Mouse (Mus musculus) kidney, embryonic 14.5 days (tissue): ENCODE measurements around the gene Cpa2. TPM values are rescaled to one million over a fixed set of nuclear protein-coding genes. Genes with fewer than 3 reads are reported as not detected.

Experiments
- ATAC-seq: fragments of 200-750 bp; cut with Nextera tagmentation; 2 replicates; pipeline ENCODE4 v1.8.0; 2017; ENCODE audit warnings: moderate number of reproducible peaks, mild to moderate bottlenecking, moderate TSS enrichment, moderate library complexity; ENCODE audit not compliant: low FRiP score, low TSS enrichment
- H3K27ac ChIP-seq: fragments of 300-500 bp; sonication (generic); 2 replicates; pipeline ENCODE4 v1.5.1; 2014; ENCODE audit warnings: low read depth, mild to moderate bottlenecking, low read length, moderate library complexity, mixed read lengths
- H3K27me3 ChIP-seq: fragments of 300-500 bp; sonication (generic); 2 replicates; pipeline ENCODE4 v1.6.1; 2014; ENCODE audit warnings: mild to moderate bottlenecking, low read length; ENCODE audit not compliant: control insufficient read depth, insufficient read depth
- H3K36me3 ChIP-seq: fragments of 300-500 bp; sonication (generic); 2 replicates; pipeline ENCODE4 v1.6.1; 2014; ENCODE audit warnings: low read length, mixed read lengths; ENCODE audit not compliant: control insufficient read depth, insufficient read depth
- H3K4me1 ChIP-seq: fragments of 300-500 bp; sonication (generic); 2 replicates; pipeline ENCODE4 v1.6.1; 2014; ENCODE audit warnings: low read length, mixed read lengths; ENCODE audit not compliant: control insufficient read depth, insufficient read depth
- H3K4me2 ChIP-seq: fragments of 300-500 bp; sonication (generic); replicated peaks from 2 replicates; pipeline ENCODE4 v1.6.1; 2014; ENCODE audit warnings: low read depth, mild to moderate bottlenecking, low read length
- H3K4me3 ChIP-seq: fragments of 300-500 bp; sonication (generic); 2 replicates; pipeline ENCODE4 v1.5.1; 2014; ENCODE audit warnings: mild to moderate bottlenecking, low read length
- H3K9ac ChIP-seq: fragments of 300-500 bp; sonication (generic); 2 replicates; pipeline ENCODE4 v1.6.1; 2014; ENCODE audit warnings: low read depth, mild to moderate bottlenecking, low read length, moderate library complexity
- H3K9me3 ChIP-seq: fragments of 300-500 bp; sonication (generic); 2 replicates; pipeline ENCODE4 v1.6.1; 2016; ENCODE audit warnings: low read length; ENCODE audit not compliant: control insufficient read depth
- WGBS: fragments of 180-500 bp; shearing (Covaris S2); extraction: QIAGEN DNeasy Blood & Tissue Kit; methylation state at CpG from one replicate; pipeline ENCODE4 v1.1.7; 2014; 5-methylcytosine and 5-hydroxymethylcytosine counted together
- polyA plus RNA-seq: library from polyadenylated mRNA; unstranded; fragments of >200 nt; fragmentation: Nextera tagmentation; extraction: Ambion mirVana; gene quantifications from 2 replicates; pipeline ENCODE4 v1.2.1, GENCODE M21; 2014

Cpa2 gene
- polyA plus RNA-seq, result 22.7 and 29.8 TPM in 2 replicates

DNA sequence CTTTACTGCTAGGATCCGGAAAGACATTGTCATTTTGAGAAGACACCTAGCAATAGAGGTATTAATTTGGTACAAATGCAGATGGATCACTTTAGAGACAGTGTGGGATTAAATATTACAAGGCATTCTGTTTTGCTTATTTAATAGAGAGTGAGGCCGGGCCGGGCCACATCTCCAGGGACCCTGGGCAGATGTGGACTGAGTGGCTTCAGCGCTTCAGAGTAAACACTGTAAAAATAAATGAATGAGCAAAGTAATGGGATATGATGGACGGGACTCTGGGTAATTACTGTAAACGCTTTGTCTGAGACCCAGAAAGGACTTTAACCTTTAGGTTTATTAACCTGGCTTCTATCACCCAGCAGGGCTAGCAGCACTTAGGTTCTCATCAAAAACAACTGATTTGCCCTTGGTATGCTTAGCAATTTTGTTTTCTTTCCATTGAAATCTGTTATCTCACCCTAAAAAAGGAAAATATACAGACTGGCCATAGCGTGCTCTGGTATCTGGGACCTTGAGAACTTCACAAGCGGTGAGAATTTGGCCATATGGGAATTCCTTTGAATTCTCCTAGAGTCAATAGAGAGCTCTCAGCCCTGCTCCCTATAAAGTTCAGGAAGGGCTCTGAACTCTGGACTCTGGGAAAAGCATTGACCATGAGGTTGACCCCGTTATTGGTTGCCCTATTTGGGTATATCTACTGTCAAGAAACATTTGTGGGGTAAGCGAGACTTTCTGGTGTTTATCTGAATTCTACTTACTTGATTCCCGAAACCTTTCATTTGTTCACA lies at the start of gene Cpa2:
TSS of gene Cpa2 (plus strand) at position 574 of the 791 bp plus-strand sequence.
- H3K4me3 ChIP-seq, result no peak within 1 kb of the TSS
- no peak for ATAC-seq
- H3K4me2 ChIP-seq, result no peak within 1 kb of the TSS
- no peaks in the 10 kb centered on the region for H3K36me3 ChIP-seq
- peak within 1 kb of the TSS; percentile 79; the same call in 1 of the 2 replicates for H3K27ac ChIP-seq
- H3K9me3 ChIP-seq, result no peaks in the 10 kb centered on the region
- 48% methylated on average over 11 of the region's 11 CpGs for WGBS
- peaks cover 37% of the 10 kb centered on the region for H3K4me1 ChIP-seq
- no peak within 1 kb of the TSS for H3K9ac ChIP-seq
- no peaks in the 10 kb centered on the region for H3K27me3 ChIP-seq

DNA sequence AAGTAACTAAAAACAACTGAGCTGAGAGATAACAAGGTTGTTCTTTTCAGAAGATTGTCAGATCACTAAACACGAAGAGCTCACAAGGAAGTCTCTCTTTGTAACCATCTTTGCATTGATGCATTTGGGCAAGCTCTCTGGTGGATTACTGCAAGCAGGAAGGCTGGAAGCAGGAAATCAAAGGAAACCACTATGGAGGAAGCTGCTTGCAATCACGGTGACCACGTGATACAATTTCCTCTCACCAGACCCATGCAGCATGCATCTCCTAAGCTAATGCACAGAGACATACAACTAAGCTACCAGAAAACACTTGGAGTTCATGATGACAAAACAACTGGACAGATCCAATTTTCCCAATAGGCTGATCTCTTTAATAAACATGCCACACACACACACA lies 42.3 kb upstream of the Cpa2 start:
- H3K9ac ChIP-seq, result no peak overlapping the region
- WGBS, result 76% methylated on average over 3 of the region's 3 CpGs
- ATAC-seq, result no peak
- H3K36me3 ChIP-seq, result peaks cover 61% of the 10 kb centered on the region
- no peak overlapping the region for H3K4me2 ChIP-seq
- H3K27ac ChIP-seq, result no peak overlapping the region
- no peaks in the 10 kb centered on the region for H3K27me3 ChIP-seq
- H3K9me3 ChIP-seq, result no peaks in the 10 kb centered on the region
- no peaks in the 10 kb centered on the region for H3K4me1 ChIP-seq
- no peak overlapping the region for H3K4me3 ChIP-seq

DNA sequence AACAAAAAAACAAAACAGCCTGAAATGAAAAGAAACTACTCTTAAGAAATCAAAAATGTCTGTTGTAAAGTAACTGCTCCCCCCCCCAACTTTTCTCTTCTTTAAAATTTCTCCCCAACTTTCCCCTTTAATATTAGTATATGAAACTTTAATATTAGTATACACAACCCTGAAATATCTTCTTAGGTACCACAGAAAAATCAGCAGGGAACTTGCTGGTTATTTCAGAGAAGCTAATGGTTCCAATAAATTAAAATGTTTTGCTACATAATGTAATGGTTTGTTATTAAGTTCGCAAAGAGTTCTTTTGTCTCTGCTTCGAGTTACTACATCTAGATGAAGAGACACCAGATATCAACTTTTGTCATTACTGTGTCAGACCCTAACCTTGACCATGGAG lies 32.6 kb upstream of the Cpa2 start:
- no peak for ATAC-seq
- 6% methylated on average over 2 of the region's 2 CpGs for WGBS

DNA sequence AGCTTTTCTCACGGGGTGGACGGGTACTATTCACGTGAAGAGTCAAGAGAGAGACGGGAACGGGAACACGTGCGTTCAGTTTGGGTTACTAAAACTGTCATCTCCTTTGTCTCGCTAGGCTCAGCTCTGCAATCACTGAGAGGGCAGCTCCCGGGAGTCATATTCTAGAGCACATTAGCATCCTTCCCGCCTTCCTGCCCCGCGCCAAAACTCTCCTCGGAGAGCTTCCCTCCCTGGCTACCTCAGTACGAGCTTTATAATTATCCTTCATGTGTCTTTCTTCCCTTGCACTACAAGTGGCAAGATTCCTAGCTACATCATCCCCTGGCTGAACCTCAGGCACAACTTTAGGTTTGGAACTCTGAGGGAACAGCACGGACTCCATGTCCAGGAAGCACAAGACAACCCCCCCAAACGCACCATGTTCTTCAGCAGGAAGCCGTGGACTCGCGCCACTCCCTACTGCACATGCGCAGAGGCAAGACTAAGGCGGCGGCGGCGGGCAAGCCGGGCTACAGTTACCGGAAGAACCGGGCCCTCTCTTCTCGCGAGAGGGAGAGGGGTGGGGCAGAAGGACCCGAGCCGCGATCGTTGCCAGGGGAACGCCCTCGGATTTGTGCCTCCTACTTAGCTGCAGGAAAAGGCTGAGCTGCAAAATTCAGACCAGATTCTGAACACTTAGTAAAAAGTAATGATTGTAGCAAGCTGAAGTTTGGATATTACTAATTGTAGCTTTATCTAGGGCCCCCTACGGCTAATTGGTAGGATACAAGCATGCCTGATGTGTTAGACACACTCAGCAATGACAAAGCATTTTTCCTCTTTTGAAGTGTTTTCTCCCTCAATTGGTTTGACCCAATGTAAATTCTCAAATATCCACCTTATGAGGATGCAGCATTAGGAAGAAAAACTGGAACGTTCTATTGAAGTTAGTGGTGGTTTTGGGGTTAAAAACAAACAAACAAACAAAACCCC lies 31.8 kb upstream of the Cpa2 start, which contains the start of the genes Tmem209 and Ssmem1:
TSS of gene Tmem209 (minus strand) at position 519 of the 975 bp plus-strand sequence.
TSS of gene Ssmem1 (plus strand) at position 585 of the 975 bp plus-strand sequence.
- ATAC-seq, result peak; percentile 98
- Histone ChIP-seq H3K27me3 (no peaks in the 10 kb centered on the region), H3K4me3 (peak within 1 kb of the TSS; percentile 52), H3K9me3 (no peaks in the 10 kb centered on the region), H3K36me3 (peaks cover 25% of the 10 kb centered on the region), H3K4me2 (peak within 1 kb of the TSS; percentile 55), H3K27ac (peak within 1 kb of the TSS; percentile 98), H3K9ac (peak within 1 kb of the TSS; percentile 76), H3K4me1 (peaks cover 14% of the 10 kb centered on the region)
- under 1% methylated on average over 37 of the region's 37 CpGs for WGBS

More for the DNA sequence above, 32.6 kb upstream of the Cpa2 start:
- Histone ChIP-seq H3K27me3 (no peaks in the 10 kb centered on the region), H3K4me3 (peak overlapping the region; percentile 52), H3K36me3 (peaks cover 31% of the 10 kb centered on the region), H3K9ac (peak overlapping the region; percentile 76), H3K4me2 (peak overlapping the region; percentile 55), H3K27ac (peak overlapping the region; percentile 98), H3K4me1 (peaks cover 8% of the 10 kb centered on the region), H3K9me3 (no peaks in the 10 kb centered on the region)

DNA sequence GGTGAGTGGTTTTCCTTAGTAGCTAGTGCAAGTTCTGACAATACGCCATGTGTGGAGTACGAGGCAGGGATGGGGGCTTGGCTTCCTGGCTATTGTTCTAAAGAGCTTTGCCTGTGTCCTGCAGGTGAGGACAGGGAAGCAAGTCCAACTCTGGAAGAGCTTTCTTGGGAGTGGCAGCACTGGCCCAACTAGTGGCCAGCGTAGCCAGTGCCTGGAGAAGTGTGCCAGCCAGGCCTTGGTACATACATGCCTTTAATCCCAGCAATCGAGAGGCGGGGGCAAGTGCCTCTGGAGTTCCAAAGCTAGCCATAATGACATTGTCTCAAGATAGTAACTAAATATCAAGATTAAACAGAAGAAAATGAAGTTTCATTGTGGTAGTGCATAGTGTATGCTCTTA lies 31.1 kb upstream of the Cpa2 start:
- Histone ChIP-seq H3K27me3 (no peaks in the 10 kb centered on the region), H3K9me3 (no peaks in the 10 kb centered on the region), H3K4me3 (no peak overlapping the region), H3K36me3 (peaks cover 19% of the 10 kb centered on the region), H3K4me1 (peaks cover 14% of the 10 kb centered on the region), H3K4me2 (peak overlapping the region; percentile 43; the same call in 1 of the 2 replicates), H3K27ac (peak overlapping the region; percentile 98), H3K9ac (peak overlapping the region; percentile 76; the same call in 1 of the 2 replicates)
- 0 out of 2 replicates have a peak, but pooled peaks have one; percentile 5 for ATAC-seq
- WGBS, result 70% methylated on average over 5 of the region's 5 CpGs

DNA sequence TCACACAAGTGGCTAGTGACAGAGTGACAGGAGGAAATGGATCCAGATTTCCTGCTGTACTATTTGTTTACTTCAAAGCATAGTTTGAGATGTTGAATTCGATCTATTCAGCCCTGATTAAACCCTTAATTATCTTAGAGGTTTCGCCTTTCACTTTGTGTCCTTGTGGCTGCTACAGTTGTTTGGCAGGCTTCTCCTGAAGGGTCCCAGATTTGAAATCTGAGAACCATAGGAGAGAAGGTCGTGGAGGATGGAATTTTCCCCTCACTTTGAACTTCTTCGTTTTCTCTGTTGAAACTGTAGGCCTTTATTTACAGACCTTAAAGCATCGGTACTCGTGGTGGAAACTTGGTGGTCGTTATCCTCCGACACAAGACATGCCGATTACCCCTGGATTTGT lies 27.1 kb upstream of the Cpa2 start:
- H3K27me3 ChIP-seq, result no peaks in the 10 kb centered on the region
- 3% methylated on average over 9 of the region's 9 CpGs for WGBS
- H3K27ac ChIP-seq, result peak overlapping the region; percentile 83
- H3K36me3 ChIP-seq, result no peaks in the 10 kb centered on the region
- H3K4me3 ChIP-seq, result no peak overlapping the region
- H3K4me2 ChIP-seq, result peak overlapping the region; percentile 5; the same call in 1 of the 2 replicates
- ATAC-seq, result no peak
- H3K9me3 ChIP-seq, result no peaks in the 10 kb centered on the region
- peaks cover 14% of the 10 kb centered on the region for H3K4me1 ChIP-seq
- H3K9ac ChIP-seq, result peak overlapping the region; percentile 47; the same call in 1 of the 2 replicates

DNA sequence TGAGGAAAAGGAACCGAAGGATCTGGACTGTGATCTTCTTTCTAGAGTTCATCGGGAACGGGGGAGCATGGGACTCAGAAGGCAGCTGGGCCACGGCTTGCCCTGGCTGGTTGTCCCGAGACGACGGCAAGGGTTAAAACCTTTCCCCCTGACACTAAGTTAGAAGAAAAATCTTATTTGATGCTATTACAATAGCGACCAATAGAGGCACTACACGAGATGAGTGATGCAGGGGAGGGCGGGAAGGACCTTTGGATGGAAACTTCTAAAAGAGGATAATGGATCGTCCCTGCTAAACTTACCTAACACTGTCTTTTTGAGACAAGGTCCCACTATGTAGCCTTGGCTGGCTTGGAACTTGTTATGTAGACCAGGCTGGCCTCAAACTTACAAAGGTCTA lies 21.0 kb upstream of the Cpa2 start:
- H3K9ac ChIP-seq, result no peak overlapping the region
- H3K9me3 ChIP-seq, result no peaks in the 10 kb centered on the region
- 72% methylated on average over 11 of the region's 11 CpGs for WGBS
- H3K4me1 ChIP-seq, result peaks cover 8% of the 10 kb centered on the region; the same call in 1 of the 2 replicates
- H3K36me3 ChIP-seq, result no peaks in the 10 kb centered on the region
- H3K4me2 ChIP-seq, result no peak overlapping the region
- no peak overlapping the region for H3K4me3 ChIP-seq
- H3K27me3 ChIP-seq, result no peaks in the 10 kb centered on the region
- ATAC-seq, result no peak
- H3K27ac ChIP-seq, result no peak overlapping the region

DNA sequence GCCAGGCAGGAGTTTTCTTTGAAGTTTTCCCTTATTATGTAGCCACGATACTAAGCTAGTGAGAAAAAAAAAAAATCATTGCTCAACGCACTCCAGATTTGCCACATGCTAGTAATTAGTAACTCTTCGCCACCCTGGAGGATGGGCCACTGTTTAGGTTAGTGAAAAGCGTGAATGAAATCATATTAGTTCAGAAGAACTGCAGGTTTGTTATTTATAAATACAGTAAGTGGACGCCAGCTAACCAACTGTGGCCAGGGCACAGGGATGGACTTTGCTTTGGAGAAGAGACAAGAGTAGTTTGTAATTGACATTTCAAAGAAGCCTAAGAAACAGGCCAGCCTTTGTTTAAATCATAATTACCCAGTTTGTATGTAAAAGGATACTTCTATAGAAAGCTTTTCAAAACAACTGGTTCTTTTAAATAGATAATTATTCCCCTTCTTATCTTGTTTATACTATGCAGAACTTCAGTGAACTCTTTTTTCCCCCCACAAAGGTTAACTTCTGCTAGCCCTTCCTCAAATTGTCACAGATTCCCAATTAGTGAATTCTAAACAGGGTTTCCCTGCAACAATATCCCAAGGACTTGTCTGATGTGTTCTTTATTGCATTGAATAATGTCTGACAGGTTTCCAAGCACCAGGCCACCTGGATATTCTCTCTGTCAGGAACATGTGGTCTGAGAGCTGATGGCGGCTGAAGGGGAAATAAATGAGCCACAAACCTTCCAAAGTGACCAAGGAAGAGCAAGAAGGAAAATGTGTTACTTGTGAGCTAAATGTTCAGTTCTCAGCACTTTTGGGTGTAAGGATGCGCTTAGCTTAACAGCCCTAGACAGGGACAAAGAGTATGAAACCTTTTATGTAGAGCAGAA lies 15.7 kb upstream of the Cpa2 start:
- no peak for ATAC-seq
- Histone ChIP-seq H3K27ac (peak overlapping the region; percentile 97), H3K27me3 (no peaks in the 10 kb centered on the region), H3K36me3 (no peaks in the 10 kb centered on the region), H3K9ac (no peak overlapping the region; the same call in 1 of the 2 replicates), H3K4me2 (no peak overlapping the region), H3K4me3 (no peak overlapping the region), H3K9me3 (no peaks in the 10 kb centered on the region), H3K4me1 (peaks cover 39% of the 10 kb centered on the region)
- 43% methylated on average over 7 of the region's 7 CpGs for WGBS
